Mouse (Mus musculus) bone marrow, adult 2 months (tissue): ENCODE measurements at regions not wholly inside any gene's neighbourhood (a gene's known extent, or its start where the extent isn't known, plus 50 kb on each side); places are given as distances from the start of the nearest gene placed in this dataset.

Source experiments
- CTCF ChIP-seq: fragments of 200-500 bp; IDR thresholded peaks from 2 replicates; pipeline ENCODE4 v1.5.1; 2011; ENCODE audit warnings: low read length, control low read depth; ENCODE audit not compliant: control insufficient read depth, insufficient read depth
- POLR2A ChIP-seq: fragments of 200-500 bp; IDR thresholded peaks from 2 replicates; pipeline ENCODE4 v1.6.1; 2011; ENCODE audit warnings: low read depth, mild to moderate bottlenecking, control low read depth, low read length, borderline replicate concordance; ENCODE audit not compliant: control insufficient read depth

DNA sequence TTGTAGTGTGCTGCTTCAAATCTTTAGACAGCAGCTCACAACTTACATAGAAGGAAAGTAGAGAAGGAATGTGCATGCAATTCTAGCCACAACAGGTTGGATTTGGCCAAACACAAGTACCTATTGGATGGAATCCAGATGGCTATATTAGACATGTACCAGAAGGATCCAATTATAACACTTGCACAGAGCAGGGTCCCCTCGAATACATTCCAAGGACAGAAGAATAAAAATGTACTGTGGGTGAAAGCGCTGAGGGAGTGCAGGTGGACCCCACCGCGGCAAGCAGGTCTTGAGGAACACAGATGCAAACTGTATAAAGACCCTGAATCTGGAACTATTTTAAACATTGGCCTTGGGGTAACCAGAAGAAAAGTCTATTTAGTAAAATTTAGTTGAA lies 497.8 kb upstream of the Adgrl2 start:
- TF ChIP-seq CTCF: no peak
- no peak for TF ChIP-seq POLR2A
